Mouse (Mus musculus) forebrain, embryonic 14.5 days (tissue): ENCODE results near the gene Dazap1. TPM values are rescaled to one million over a fixed set of nuclear protein-coding genes. Genes with fewer than 3 reads are reported as not detected.

Experiments used
- ATAC-seq: fragments of 200-750 bp; cut with Nextera tagmentation; 2 replicates; pipeline ENCODE4 v1.8.0; 2017; ENCODE audit warnings: mild to moderate bottlenecking, moderate library complexity
- DNase-seq: peaks from one replicate; pipeline ENCODE4 v3.0.0-alpha.2; 2015; ENCODE audit warnings: low spot score
- H3K27ac ChIP-seq: fragments of 300-500 bp; sonication (generic); 2 replicates; pipeline ENCODE4 v1.5.1; 2014; ENCODE audit warnings: low read depth, mild to moderate bottlenecking, control low read depth, low read length, moderate library complexity
- H3K27me3 ChIP-seq: fragments of 300-500 bp; sonication (generic); replicated peaks from 2 replicates; pipeline ENCODE4 v1.6.1; 2014; ENCODE audit warnings: low read length, control low read depth, mixed read lengths; ENCODE audit not compliant: control insufficient read depth, insufficient read depth
- H3K36me3 ChIP-seq: fragments of 300-500 bp; sonication (generic); 2 replicates; pipeline ENCODE4 v1.6.1; 2014; ENCODE audit warnings: low read length, control low read depth; ENCODE audit not compliant: control insufficient read depth, insufficient read depth
- H3K4me1 ChIP-seq: fragments of 300-500 bp; sonication (generic); 2 replicates; pipeline ENCODE4 v1.6.1; 2014; ENCODE audit warnings: antibody characterized with exemption, low read length, control low read depth; ENCODE audit not compliant: control insufficient read depth, insufficient read depth
- H3K4me2 ChIP-seq: fragments of 300-500 bp; sonication (generic); 2 replicates; pipeline ENCODE4 v1.6.1; 2014; ENCODE audit warnings: mild to moderate bottlenecking, control low read depth, low read length
- H3K4me3 ChIP-seq: fragments of 300-500 bp; sonication (generic); 2 replicates; pipeline ENCODE4 v1.5.1; 2014; ENCODE audit warnings: low read depth, low read length, control low read depth
- H3K9ac ChIP-seq: fragments of 300-500 bp; sonication (generic); 2 replicates; pipeline ENCODE4 v1.6.1; 2014; ENCODE audit warnings: mild to moderate bottlenecking, low read length, control low read depth, moderate library complexity
- H3K9me3 ChIP-seq: fragments of 300-500 bp; sonication (generic); replicated peaks from 2 replicates; pipeline ENCODE4 v1.6.1; 2016; ENCODE audit warnings: low read length, control low read depth, mixed read lengths; ENCODE audit not compliant: control insufficient read depth
- WGBS: fragments of 180-500 bp; shearing (Covaris S2); extraction: QIAGEN DNeasy Blood & Tissue Kit; methylation state at CpG from one replicate; pipeline ENCODE4 v1.1.7; 2014; 5-methylcytosine and 5-hydroxymethylcytosine counted together
- polyA plus RNA-seq: library from polyadenylated mRNA; unstranded; fragments of >200 nt; fragmentation: Nextera tagmentation; extraction: Ambion mirVana; gene quantifications from 2 replicates; pipeline ENCODE4 v1.2.1, GENCODE M21; 2014

Gene Dazap1
- polyA plus RNA-seq, 1 experiment from 2014 or later = 46.0 TPM

DNA sequence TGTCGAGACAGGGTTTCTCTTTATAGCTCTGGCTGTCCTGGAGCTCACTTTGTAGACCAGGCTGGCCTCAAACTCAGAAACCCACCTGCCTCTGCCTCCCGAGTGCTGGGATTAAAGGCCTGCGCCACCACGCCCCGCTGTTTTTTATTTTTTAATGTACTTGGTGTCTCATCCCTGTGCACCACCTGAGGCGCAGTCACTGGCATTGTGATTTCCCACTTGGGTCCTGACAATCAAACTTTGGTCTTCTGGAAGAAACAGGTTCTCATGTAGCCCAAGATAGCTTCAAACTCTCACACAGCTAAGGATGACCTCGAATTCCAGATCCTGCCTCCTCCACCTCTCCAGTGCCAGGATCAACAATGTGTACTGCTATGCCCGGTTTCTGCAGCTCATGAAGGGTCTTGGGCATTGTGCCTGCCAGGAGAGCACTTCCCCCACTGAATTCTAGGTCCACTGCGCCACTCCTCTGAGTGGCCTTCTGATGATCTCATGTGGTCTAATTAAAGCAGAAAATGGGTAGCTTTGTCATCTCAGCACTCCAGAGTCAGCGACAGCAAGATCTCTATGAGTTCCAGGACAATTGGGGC lies 1.6 kb downstream of the Dazap1 start:
- DNase-seq = no peak
- H3K36me3 ChIP-seq = peaks cover 19% of the 10 kb centered on the region; the same call in 1 of the 2 replicates

DNA sequence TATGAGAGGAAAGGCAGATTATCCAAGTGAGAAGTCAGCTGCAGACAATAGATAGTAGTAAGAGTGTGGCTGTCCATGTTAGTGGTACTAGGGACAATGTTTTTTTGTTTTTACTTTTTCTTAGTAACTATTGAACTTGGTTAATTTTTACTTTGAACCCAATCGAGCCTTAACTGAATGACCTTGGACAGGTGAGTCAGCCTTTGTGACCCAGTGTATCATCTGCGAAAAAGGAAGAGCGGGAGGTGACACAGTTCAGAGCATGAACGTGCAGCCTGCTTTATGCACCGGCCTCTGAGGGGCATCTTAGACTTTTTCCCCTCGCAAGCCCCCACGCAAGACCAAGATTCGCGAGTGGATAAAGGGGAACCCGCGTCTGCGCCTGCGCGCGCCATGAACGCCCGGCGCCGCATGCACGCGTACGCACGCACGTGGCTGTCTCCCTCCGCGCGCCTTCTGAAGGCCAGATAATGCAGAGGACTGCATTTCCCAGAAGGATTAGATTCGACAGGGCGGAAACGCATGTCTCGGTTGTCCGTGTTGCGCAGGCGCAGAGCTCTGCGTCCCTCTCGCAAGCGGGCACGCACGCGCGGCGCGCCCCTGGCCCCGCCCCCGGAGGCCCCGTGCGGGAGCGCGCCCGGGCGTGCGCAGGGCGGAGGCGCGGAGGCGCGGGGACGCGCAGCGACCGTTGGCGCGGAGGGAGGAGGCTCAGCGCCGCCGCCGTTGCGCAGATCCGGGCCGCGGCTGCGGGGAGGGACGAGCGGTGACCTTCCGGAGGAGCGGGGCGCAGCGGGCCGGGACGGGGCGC lies 3.3 kb downstream of the Dazap1 start:
- Histone ChIP-seq H3K4me3 (peak overlapping the region; percentile 77), H3K27me3 (no peaks in the 10 kb centered on the region), H3K9me3 (no peaks in the 10 kb centered on the region), H3K9ac (peak overlapping the region; percentile 99), H3K27ac (peak overlapping the region; percentile 63; the same call in 1 of the 2 replicates), H3K4me2 (peak overlapping the region; percentile 64), H3K36me3 (peaks cover 9% of the 10 kb centered on the region; the same call in 1 of the 2 replicates), H3K4me1 (peaks cover 45% of the 10 kb centered on the region)
- peak; percentile 77 for ATAC-seq
- WGBS = 2% methylated on average over 81 of the region's 81 CpGs
- peak; percentile 100 for DNase-seq

More for the DNA sequence above, 1.6 kb downstream of the Dazap1 start:
- Histone ChIP-seq H3K27ac (no peak overlapping the region), H3K27me3 (no peaks in the 10 kb centered on the region), H3K4me2 (no peak overlapping the region), H3K4me3 (no peak overlapping the region), H3K9ac (no peak overlapping the region), H3K9me3 (no peaks in the 10 kb centered on the region), H3K4me1 (peaks cover 45% of the 10 kb centered on the region)
- 92% methylated on average over 10 of the region's 10 CpGs for WGBS
- no peak for ATAC-seq

DNA sequence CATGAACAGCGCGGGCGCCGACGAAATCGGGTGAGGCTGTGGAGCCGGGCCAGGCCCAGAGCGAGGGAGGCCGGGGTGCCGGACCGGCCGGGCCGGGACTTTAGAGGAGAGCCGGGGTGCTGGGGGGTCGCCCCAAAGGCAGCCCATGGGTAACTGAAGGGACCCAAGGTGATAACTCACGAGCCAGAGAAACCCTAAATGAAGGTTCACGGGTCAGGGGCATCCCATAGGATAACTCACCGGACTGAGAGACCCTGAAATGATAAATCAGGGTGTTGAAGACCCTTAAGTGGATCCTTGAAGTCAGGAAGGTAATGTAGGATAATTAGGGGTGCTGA lies 3.8 kb downstream of the Dazap1 start:
- ATAC-seq (no peak), DNase-seq (no peak)
- Histone ChIP-seq H3K9ac (peak overlapping the region; percentile 99), H3K4me3 (peak overlapping the region; percentile 77), H3K4me1 (peaks cover 39% of the 10 kb centered on the region), H3K9me3 (no peaks in the 10 kb centered on the region), H3K27ac (peak overlapping the region; percentile 63; the same call in 1 of the 2 replicates), H3K36me3 (peaks cover 9% of the 10 kb centered on the region; the same call in 1 of the 2 replicates), H3K27me3 (no peaks in the 10 kb centered on the region), H3K4me2 (peak overlapping the region; percentile 58)
- WGBS = under 1% methylated on average over 17 of the region's 18 CpGs

DNA sequence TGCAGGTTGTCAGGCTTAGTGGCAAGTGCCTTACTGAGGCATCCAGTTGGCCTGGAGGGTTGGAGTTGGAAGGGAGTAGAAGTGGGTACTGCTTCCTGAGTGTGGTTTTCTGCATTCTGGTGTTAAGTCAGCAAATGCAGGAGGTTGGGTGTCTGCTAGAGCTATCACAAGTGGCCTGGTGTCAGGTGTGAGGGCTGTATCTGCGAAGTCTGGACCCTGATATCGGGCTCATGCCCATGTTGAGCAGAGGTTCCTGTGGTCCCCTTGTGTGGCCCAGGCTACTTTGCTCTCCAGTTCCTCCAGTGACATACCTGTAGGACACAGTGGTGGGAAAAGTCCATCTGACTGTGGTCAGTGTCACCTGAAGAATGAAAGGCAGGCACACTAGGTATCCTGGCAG lies 8.8 kb downstream of the Dazap1 start:
- Histone ChIP-seq H3K9me3 (no peaks in the 10 kb centered on the region), H3K9ac (no peak overlapping the region), H3K36me3 (peaks cover 36% of the 10 kb centered on the region), H3K27ac (no peak overlapping the region), H3K4me2 (no peak overlapping the region), H3K27me3 (no peaks in the 10 kb centered on the region), H3K4me3 (no peak overlapping the region), H3K4me1 (peaks cover 24% of the 10 kb centered on the region)
- 91% methylated on average over 2 of the region's 2 CpGs for whole genome bisulfite sequencing
- ATAC-seq (no peak), DNase-seq (no peak)

DNA sequence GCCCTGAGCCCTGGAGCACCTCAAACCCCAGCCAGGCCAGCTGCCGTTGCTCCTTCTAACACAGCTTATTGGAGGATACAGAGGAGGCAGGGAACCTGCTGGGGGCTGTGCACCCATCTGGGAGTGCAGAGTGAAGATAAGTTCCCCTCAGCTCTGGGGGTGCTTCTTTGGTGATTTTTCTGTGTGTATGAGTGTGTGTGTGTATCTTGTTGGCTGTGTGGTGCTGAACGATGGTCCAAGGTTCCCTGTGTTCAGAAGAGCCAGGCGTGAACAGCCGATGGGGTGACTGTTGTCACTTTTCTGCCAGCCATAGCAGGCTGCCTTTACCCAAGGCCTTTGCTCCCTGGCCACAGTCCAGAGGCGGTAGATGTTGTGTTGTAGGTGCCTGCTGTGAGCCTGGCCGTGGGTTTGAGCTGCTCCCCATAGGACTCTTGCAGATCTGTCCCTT lies 9.5 kb downstream of the Dazap1 start:
- WGBS = 78% methylated on average over 6 of the region's 6 CpGs
- DNase-seq (no peak), ATAC-seq (no peak)
- H3K4me3 ChIP-seq = no peak overlapping the region
- no peaks in the 10 kb centered on the region for H3K9me3 ChIP-seq
- H3K27ac ChIP-seq = no peak overlapping the region
- no peak overlapping the region for H3K4me2 ChIP-seq
- H3K4me1 ChIP-seq = peaks cover 22% of the 10 kb centered on the region
- H3K27me3 ChIP-seq = no peaks in the 10 kb centered on the region
- H3K9ac ChIP-seq = no peak overlapping the region
- H3K36me3 ChIP-seq = peaks cover 43% of the 10 kb centered on the region

DNA sequence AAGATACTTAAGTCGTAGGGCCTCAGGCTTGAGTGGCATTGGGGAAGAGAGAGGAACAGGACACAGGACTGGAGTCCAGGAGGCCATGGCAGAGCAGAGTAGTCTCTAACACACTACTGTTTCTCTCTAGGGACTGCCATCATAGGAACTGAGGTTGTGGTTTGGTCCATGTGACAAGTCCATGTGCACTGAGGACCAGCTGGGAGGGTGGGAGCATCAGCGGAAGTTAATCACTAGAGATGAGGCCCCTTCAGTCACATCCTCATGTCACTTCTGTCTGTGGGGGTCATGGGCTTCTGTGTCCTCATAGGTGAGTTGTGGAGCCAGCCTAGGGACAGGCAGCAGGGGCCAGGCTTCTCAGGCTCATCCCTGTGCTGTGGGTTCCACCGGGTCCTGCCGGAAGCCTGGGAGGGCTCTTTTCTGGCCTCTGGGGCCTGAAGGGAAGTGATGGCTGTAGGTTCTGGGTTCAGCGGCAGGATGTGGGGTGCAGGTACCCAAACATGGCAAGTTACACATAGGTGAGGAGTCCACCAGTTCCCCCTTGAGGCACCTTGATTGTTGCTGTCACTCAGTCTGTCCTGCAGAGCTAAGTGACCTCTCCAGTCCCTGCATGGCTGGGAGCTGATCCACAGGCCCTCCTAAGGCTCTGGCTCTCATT lies 10.0 kb downstream of the Dazap1 start:
- 0 out of 2 replicates have a peak overlapping the region, but pooled peaks have one; percentile 3 for H3K9ac ChIP-seq
- ATAC-seq = no peak
- no peak overlapping the region for H3K4me2 ChIP-seq
- peaks cover 17% of the 10 kb centered on the region for H3K4me1 ChIP-seq
- H3K27ac ChIP-seq = no peak overlapping the region
- WGBS = 82% methylated on average over 5 of the region's 5 CpGs
- peaks cover 49% of the 10 kb centered on the region for H3K36me3 ChIP-seq
- H3K27me3 ChIP-seq = no peaks in the 10 kb centered on the region
- no peak overlapping the region for H3K4me3 ChIP-seq
- H3K9me3 ChIP-seq = no peaks in the 10 kb centered on the region
- DNase-seq = no peak

DNA sequence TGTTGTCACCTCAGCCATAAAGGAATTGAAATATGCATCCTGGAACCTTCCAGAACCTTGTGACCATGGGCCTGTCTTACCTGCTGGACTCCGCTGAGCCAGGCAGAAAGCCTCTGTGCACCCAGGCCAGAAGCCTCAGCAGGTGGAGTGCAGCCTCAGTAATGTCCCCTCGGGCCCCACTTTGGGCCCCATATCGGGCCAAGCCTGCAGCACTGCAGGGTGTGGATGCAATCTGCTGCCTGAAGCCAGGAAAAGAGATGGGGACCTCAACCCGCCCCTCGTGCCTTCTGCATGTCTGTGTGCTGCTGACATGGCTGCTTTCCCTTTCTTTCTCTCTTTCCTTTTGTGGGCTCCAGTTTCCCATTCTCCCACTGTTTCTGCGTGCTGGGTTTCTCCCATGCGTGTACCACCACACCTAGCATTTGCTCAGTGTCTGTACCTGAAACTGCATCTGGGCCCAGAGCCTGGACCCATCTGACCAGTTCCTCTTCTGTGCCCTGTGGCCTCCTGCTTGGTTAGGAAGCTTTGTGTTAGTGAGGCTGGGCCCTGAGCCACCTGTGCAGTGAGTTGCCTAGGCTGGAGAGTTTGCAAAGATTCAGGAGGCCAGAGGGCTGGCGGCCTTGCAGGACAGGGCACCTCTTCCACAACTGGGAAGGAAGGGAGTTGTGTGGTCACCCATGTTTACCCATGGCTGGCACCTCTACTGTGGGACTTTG lies 10.7 kb downstream of the Dazap1 start:
- no peaks in the 10 kb centered on the region for H3K9me3 ChIP-seq
- H3K9ac ChIP-seq = no peak overlapping the region
- no peaks in the 10 kb centered on the region for H3K27me3 ChIP-seq
- H3K36me3 ChIP-seq = peaks cover 55% of the 10 kb centered on the region
- H3K4me2 ChIP-seq = no peak overlapping the region
- DNase-seq = no peak
- no peak overlapping the region for H3K4me3 ChIP-seq
- ATAC-seq = no peak
- H3K4me1 ChIP-seq = peaks cover 10% of the 10 kb centered on the region
- H3K27ac ChIP-seq = no peak overlapping the region
- 88% methylated on average over 8 of the region's 8 CpGs for WGBS

DNA sequence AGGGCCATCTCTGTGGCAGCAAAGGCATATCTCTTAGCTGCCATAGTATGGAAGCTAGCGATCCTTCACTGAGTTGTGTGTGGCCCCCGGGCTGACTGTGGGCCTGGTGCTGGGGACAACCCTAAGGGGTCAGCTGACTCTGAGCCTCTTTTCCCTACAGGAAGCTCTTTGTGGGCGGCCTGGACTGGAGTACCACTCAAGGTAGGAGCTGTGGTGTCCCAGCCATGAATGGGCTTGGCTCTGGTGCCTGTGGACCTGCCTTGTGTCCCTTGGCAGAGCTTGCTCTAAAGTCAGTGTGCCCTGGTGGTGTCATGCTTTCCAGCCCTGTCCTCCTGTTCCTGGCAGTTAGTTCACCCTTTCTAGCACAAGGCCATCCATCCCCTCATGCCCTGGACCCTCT lies 12.6 kb downstream of the Dazap1 start:
- no peaks in the 10 kb centered on the region for H3K27me3 ChIP-seq
- ATAC-seq (no peak), DNase-seq (no peak)
- no peak overlapping the region for H3K27ac ChIP-seq
- H3K4me1 ChIP-seq = no peaks in the 10 kb centered on the region
- no peak overlapping the region for H3K4me3 ChIP-seq
- H3K9me3 ChIP-seq = no peaks in the 10 kb centered on the region
- no peak overlapping the region for H3K9ac ChIP-seq
- H3K4me2 ChIP-seq = no peak overlapping the region
- WGBS = 91% methylated on average over 3 of the region's 3 CpGs
- peaks cover 65% of the 10 kb centered on the region for H3K36me3 ChIP-seq
